Mouse (Mus musculus) CH12.LX (cell line): ENCODE data around the gene Pilrb1. TPM values are rescaled to one million over a fixed set of nuclear protein-coding genes. Genes with fewer than 3 reads are reported as not detected.
"Not testable (repeated sequence)": the region's sequence is repeated elsewhere in the genome, so short reads cannot be mapped to it uniquely, and the experiment has no call there.

ENCODE experiments used
- DNase-seq: peaks from one replicate; pipeline ENCODE4 v3.0.0-alpha.2; 2013; ENCODE audit errors: extremely low read depth
- H3K27ac ChIP-seq: 2 replicates; pipeline ENCODE4 v1.5.1; 2012; ENCODE audit warnings: low read depth, mild to moderate bottlenecking, control low read depth, moderate library complexity; ENCODE audit not compliant: insufficient read depth
- H3K27me3 ChIP-seq: replicated peaks from 2 replicates; pipeline ENCODE3; 2012; ENCODE audit warnings: inconsistent platforms
- H3K36me3 ChIP-seq, 2 experiments: replicated peaks in 1 of 2; 2 replicates each; pipeline versions ENCODE3 to v1.6.1; 2012; ENCODE audit warnings: inconsistent platforms in 1 of 2, low read length in 1 of 2, mild to moderate bottlenecking in 1 of 2, mixed read lengths in 1 of 2, moderate library complexity in 1 of 2; ENCODE audit not compliant: control insufficient read depth in 1 of 2, insufficient read depth in 1 of 2
- H3K4me1 ChIP-seq, 2 experiments: 2 replicates each; pipeline ENCODE4 v1.6.1; 2012; ENCODE audit warnings: inconsistent platforms in 1 of 2, moderate library complexity in 1 of 2; ENCODE audit not compliant: insufficient read depth in 2 of 2, control insufficient read depth in 1 of 2
- H3K4me2 ChIP-seq: 2 replicates; pipeline ENCODE4 v1.6.1; 2012; ENCODE audit warnings: low read depth, mild to moderate bottlenecking, control low read depth; ENCODE audit not compliant: poor library complexity, insufficient read depth, severe bottlenecking
- H3K4me3 ChIP-seq, 3 experiments: fragments of 150-350 bp in 1 of 3; sonication (generic) in 1 of 3; replicated peaks in 1 of 3; 2 replicates each; pipeline versions ENCODE3 to v1.5.1; 2011 to 2012; ENCODE audit warnings: low read depth in 2 of 3, low read length in 2 of 3, mild to moderate bottlenecking in 2 of 3, moderate library complexity in 2 of 3, control low read depth in 1 of 3, improper control_type of control experiment in 1 of 3, inconsistent platforms in 1 of 3, mixed read lengths in 1 of 3; ENCODE audit not compliant: poor library complexity in 1 of 3
- H3K79me2 ChIP-seq: replicated peaks from 2 replicates; pipeline ENCODE4 v1.6.1; 2012; ENCODE audit warnings: mild to moderate bottlenecking, moderate library complexity; ENCODE audit not compliant: control insufficient read depth, poor library complexity, insufficient read depth, severe bottlenecking; ENCODE audit errors: extremely low read depth
- H3K9ac ChIP-seq: 2 replicates; pipeline ENCODE4 v1.6.1; 2012; ENCODE audit warnings: low read depth, mild to moderate bottlenecking, control low read depth, moderate library complexity; ENCODE audit not compliant: insufficient read depth
- H3K9me3 ChIP-seq: replicated peaks from 2 replicates; pipeline ENCODE3; 2012; ENCODE audit warnings: low read length, inconsistent platforms, mixed read lengths
- CHD2 ChIP-seq: IDR thresholded peaks from 2 replicates; pipeline ENCODE4 v1.6.1; 2011; ENCODE audit warnings: low read length, improper control_type of control experiment
- CTCF ChIP-seq, 2 experiments: IDR thresholded peaks in 1 of 2; conservative IDR thresholded peaks in 1 of 2; 2 replicates each; pipeline ENCODE4 v1.5.1; 2011 to 2012; ENCODE audit warnings: low read depth in 2 of 2, low read length in 2 of 2, improper control_type of control experiment in 1 of 2, inconsistent platforms in 1 of 2, mild to moderate bottlenecking in 1 of 2, moderate library complexity in 1 of 2
- MEF2A ChIP-seq: IDR thresholded peaks from 2 replicates; pipeline ENCODE4 v1.6.1; 2014; ENCODE audit warnings: low read depth, mild to moderate bottlenecking, inconsistent platforms, low read length, improper control_type of control experiment, borderline replicate concordance
- POLR2AphosphoS2 ChIP-seq: IDR thresholded peaks from 2 replicates; pipeline ENCODE4 v1.6.1; 2011; ENCODE audit warnings: low read depth, low read length, improper control_type of control experiment
- dilution Hi-C: fragments of 300-500 bp; cut with MboI; formaldehyde crosslinking; loops from 2 replicates; pipeline ENCODE4 v1.14.3; 2020; ENCODE audit warnings: low sequenced_read_pairs; ENCODE audit not compliant: extremely low pct_unique_long_range_greater_than_20kb, extremely low pct_ligation_motif_present
- in situ Hi-C: fragments of 300-500 bp; cut with MboI; formaldehyde crosslinking; loops from 3 replicates; pipeline ENCODE4 v1.14.3; 2019; ENCODE audit warnings: low sequenced_read_pairs, low pct_ligation_motif_present, low pct_unique_long_range_greater_than_20kb, mixed read lengths
- polyA plus RNA-seq: library from polyadenylated mRNA; unstranded; fragments of >175 nt; gene quantifications from 2 replicates; pipeline ENCODE4 v1.2.1, GENCODE M21; 2012; ENCODE audit warnings: low read depth; ENCODE audit not compliant: insufficient read length
- total RNA-seq, 2 experiments: library from RNA; depleted of rRNA; stranded (reverse); fragments of 300-350 nt in 1 of 2; fragments of >200 nt in 1 of 2; gene quantifications; 2 replicates each; pipeline ENCODE4 v1.2.3; 2012 to 2014

Gene Pilrb1
- total and polyA plus RNA-seq, 3 experiments = not detected

DNA sequence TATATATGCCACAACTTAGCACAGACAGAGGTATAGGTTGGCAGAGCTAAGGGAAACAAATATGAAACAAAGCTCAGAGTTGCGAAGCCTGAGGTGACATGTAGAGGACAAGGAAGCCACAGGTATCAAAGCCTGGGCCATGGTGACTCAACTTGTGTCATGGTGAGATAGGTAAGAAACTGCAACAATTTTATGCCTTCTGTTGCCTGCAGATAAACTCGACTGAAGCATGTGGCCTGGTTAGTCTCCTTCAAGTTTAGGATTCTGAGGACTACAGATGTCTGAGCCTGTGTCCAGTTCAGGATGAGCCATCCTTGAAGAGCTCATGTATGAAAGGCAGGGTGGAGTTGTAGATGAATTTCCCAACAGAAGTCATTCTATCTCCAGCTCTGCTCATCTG lies 17.1 kb upstream of the Pilrb1 start:
- Histone ChIP-seq H3K36me3 (no peaks in the 10 kb centered on the region), H3K27ac (no peak overlapping the region), H3K4me3 (no peak overlapping the region), H3K4me2 (no peak overlapping the region), H3K9me3 (no peaks in the 10 kb centered on the region), H3K9ac (no peak overlapping the region), H3K27me3 (no peaks in the 10 kb centered on the region), H3K79me2 (no peaks in the 10 kb centered on the region), H3K4me1 (no peaks in the 10 kb centered on the region)
- dilution Hi-C loops = no loop called here
- in situ Hi-C loops = loop anchor here (5.0 kb wide), 1 partner anchor 83 kb away; no protein-coding TSS in a partner anchor
- TF ChIP-seq CTCF (conservative IDR thresholded peaks at IDR 0.05 in 1 of 2, IDR thresholded peaks at IDR 0.05 in 1 of 2; ENCODE audit: low read depth in 2 of 2, low read length in 2 of 2) = no peak
- no peak for TF ChIP-seq CHD2
- no peak for TF ChIP-seq POLR2AphosphoS2
- no peak for TF ChIP-seq MEF2A
- no peak for DNase-seq

- not testable (repeated sequence) for H3K79me2 ChIP-seq
Measured at GRCm38 (mm10) chr5:137872381-137872702, 14.4 kb upstream of the Pilrb1 start.

DNA sequence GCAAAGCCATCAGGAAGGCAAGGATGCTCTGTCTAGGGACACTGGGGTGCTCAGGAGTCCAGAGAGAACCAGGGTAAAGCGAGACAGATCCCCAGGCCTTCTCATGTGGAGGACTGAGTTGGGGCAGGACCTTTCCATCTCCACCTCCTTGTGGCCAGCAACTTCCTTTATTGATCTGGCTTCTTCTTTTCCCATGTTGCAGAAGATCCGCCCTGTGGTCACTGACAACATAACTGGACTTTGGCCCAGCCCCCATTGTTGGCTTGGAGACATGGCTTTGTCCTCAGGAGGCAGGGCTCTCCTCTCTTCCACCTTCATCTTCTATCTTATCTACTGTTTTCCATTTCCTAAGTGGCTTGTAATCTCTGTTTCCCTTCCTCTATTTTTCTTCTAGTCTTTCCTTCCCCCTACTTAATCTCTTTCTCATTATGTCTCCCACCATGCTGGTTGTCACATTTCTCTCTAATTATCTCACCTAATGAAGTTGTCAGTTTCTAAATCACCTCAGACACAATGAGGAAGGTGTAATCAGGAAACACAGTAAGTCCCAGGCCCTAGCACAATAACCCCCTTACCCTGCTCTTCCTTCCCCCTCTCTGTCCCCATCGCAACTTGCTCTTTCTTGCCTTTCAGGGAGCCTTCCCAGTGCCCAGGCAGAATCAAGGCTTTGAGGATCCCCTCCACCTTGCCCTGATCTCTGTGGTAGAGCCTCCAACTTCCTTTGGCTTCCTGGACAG lies 13.9 kb upstream of the Pilrb1 start, which contains the start of gene Pilrb2:
Gene Pilrb2 (minus strand): TSS at position 172 of the 737 bp plus-strand sequence.
- H3K79me2 ChIP-seq, H3K27me3 ChIP-seq, H3K4me3 ChIP-seq, dilution Hi-C loops, H3K4me1 ChIP-seq, DNase-seq, H3K36me3 ChIP-seq, H3K27ac ChIP-seq, H3K4me2 ChIP-seq, H3K9ac ChIP-seq, in situ Hi-C loops, H3K9me3 ChIP-seq: not testable (repeated sequence)

More at GRCm38 (mm10) chr5:137872381-137872702, 14.4 kb upstream of the Pilrb1 start:
- H3K4me3 ChIP-seq, H3K4me2 ChIP-seq, H3K36me3 ChIP-seq, H3K9me3 ChIP-seq, in situ Hi-C loops, dilution Hi-C loops, DNase-seq, H3K4me1 ChIP-seq, H3K27me3 ChIP-seq, H3K27ac ChIP-seq, H3K9ac ChIP-seq: not testable (repeated sequence)

DNA sequence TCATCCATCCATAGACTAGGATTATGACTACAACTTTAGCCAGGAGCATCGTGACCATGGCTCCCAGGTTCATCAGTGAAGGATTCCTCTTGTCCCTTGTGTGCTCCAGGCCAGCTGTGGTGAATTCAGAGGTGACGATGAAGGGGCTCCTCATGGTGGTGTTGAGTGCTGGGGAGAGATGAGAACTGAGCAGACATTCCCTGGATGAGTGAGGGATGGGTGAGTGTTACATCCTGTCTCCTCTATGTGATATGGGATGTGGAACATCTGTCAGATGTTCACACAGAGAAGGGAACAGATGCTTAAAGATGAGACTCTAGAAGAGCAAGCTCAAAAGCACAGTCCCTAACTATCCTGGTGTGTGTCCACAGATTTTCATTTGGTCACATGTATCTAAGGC lies 10.7 kb upstream of the Pilrb1 start:
- DNase-seq, in situ Hi-C loops, H3K4me1 ChIP-seq, H3K4me2 ChIP-seq, dilution Hi-C loops, H3K4me3 ChIP-seq, H3K27ac ChIP-seq, H3K9ac ChIP-seq, H3K27me3 ChIP-seq, H3K9me3 ChIP-seq, H3K79me2 ChIP-seq, H3K36me3 ChIP-seq: not testable (repeated sequence)

- H3K9ac ChIP-seq, H3K27me3 ChIP-seq, in situ Hi-C loops, H3K4me3 ChIP-seq, H3K4me1 ChIP-seq, dilution Hi-C loops, H3K36me3 ChIP-seq, H3K79me2 ChIP-seq, H3K9me3 ChIP-seq, DNase-seq, H3K27ac ChIP-seq, H3K4me2 ChIP-seq: not testable (repeated sequence)
Measured at GRCm38 (mm10) chr5:137864008-137864407, 6.1 kb upstream of the Pilrb1 start.

DNA sequence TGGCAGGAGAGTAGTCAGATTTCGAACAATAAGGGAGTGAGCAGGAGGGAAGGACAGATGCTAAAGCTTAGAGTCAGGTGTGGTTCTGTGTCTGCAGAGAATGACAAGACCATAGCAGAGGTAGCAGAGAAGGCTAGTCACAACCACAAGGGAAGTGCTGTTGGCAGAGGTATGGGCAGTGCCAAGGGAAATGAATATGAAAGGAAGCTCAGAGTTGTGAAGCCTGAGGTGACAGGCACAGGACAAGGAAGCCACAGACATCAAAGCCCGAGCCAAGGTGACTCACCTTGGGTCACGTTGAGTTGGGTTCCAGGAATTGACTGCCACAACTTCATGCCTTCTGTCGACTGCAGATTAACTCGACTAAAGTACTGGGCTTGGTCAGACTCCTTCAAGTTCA lies 1.0 kb downstream of the Pilrb1 start:
- H3K4me3 ChIP-seq, H3K79me2 ChIP-seq, H3K4me2 ChIP-seq, H3K9me3 ChIP-seq, H3K36me3 ChIP-seq, in situ Hi-C loops, H3K27me3 ChIP-seq, H3K4me1 ChIP-seq, dilution Hi-C loops, H3K27ac ChIP-seq, DNase-seq, H3K9ac ChIP-seq: not testable (repeated sequence)
